Mouse (Mus musculus) layer of hippocampus, adult 8-10 months (tissue): ENCODE results near the gene Neurl3. TPM values are rescaled to one million over a fixed set of nuclear protein-coding genes. Genes with fewer than 3 reads are reported as not detected.
A peak's percentile ranks its signal among the peaks of the same experiment; 100 is the strongest.

Experiments used
- DNase-seq, 2 experiments: peaks; one replicate each; pipeline ENCODE4 v3.0.0; 2022; ENCODE audit warnings: low spot score in 2 of 2
- total RNA-seq, 4 experiments: library from RNA; stranded (reverse); gene quantifications; 2 replicates each; pipeline ENCODE4 v1.2.4; 2022

The Neurl3 gene
- total RNA-seq: 1 to 10 TPM in 2 of 4 experiments, under 1 TPM in 2; 0.41 to 3.4 (median 1.2) TPM

DNA sequence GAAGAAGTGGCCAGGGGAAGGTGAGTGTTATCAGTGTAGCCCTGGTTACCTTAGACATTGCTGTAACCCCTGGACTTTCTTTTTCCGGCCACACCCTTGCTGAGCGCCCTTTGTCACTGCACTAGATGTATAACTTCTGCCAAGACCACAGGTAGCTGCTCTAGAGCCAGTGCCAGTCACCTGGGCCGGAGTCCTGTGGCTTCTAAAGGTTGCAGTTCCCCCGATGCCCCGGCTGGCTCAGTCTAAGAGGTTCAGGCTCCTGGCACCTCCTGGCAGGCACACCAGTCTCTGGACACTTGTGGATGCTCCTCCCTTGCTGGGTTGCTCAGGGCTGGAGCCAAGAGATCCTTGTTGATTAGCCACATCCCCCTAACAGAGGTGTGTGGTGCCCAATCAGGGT lies at the start of gene Neurl3:
Neurl3 (minus strand) TSS at position 225 of the 400 bp plus-strand sequence.
- DNase-seq: no peak

GRCm38 (mm10) chr1:36323746-36324448 lies 49.4 kb upstream of the Neurl3 start:
- DNase-seq: peak; percentile 47 to 62

DNA sequence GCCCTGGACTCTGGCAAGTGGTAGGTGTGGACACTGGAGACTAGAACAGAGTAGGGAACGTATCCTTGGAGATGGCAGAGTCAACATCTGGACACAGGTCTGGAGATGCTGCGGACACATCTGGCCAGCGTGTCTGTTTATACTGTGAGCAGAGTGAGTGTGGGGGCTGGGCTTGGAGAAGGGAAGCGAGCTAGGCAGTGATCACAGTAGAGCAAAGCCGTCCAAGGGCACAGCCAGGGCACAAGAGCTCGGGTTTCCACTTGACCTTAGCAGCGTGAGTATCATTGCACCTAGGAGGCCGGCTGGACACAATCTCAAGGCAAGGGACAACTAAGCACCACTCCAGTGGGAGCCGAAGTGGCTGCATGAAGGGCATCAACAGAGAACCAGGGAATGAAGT lies 48.6 kb upstream of the Neurl3 start:
- no peak for DNase-seq

- DNase-seq: no peak
These were observed 47.5 kb upstream of the Neurl3 start for GRCm38 (mm10) chr1:36321829-36322573.

- DNase-seq: no peak
These were observed 46.7 kb upstream of the Neurl3 start for GRCm38 (mm10) chr1:36321164-36321563.

- DNase-seq: no peak
These were observed 41.3 kb upstream of the Neurl3 start for GRCm38 (mm10) chr1:36315776-36316100.

DNA sequence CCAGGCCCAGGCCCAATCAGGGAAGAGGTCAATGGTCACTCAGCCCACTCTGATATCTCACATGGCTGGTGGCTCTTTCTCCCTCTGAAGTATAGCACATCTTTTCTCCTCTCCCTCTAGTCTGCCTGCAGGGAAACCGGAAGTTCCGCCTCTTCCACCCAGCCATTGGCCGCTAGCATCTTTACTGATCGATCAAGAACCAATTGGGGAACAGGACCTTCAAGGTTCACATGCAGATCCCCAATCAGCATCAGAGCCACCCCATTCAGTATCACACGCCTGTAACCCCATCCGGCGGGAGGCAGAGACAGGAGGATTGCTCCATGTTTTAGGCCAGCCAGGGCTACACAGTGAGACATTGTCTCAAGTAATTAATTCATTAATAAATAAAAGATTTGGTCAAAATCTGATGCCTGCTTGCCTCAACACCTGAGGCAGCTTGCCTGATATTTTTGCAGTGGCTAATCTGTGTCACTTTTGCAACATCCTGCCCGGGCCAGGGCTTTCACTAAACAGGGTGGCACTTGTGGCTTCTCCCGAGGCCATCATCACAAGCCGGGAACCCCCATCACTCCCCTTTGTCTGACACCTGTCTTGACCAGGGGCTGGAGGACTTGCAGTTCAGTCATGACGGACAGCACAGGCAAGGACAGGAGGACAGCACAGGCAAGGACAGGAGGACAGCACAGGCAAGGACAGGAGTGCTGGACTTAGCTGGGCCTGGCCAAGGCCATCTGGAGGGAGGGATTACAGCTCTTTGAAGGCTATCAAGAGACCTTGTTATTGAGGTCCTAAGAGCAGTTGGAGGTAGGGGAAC lies 40.7 kb upstream of the Neurl3 start:
- DNase-seq: no peak

DNA sequence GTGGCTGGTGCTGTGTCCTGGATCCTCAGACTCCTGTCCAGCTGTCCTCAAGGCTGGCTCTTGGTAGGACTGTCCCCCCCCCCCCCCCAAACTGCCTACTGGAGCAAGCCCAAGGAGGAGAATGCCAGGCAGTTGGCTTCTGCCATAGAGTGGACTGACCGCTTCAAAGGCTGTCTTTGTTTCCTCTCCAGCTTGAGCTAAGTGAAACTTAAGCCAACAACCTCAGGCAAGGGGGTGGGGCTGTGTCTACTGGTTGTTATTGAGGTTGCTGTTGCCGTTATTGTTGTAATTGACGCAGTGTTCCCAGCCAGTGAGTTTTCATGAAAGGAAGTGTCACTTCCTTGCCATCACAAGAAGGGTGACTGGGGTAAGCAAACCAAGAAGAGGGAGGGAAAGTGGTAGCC lies 35.0 kb upstream of the Neurl3 start:
- peak; percentile 65 to 79 for DNase-seq

DNA sequence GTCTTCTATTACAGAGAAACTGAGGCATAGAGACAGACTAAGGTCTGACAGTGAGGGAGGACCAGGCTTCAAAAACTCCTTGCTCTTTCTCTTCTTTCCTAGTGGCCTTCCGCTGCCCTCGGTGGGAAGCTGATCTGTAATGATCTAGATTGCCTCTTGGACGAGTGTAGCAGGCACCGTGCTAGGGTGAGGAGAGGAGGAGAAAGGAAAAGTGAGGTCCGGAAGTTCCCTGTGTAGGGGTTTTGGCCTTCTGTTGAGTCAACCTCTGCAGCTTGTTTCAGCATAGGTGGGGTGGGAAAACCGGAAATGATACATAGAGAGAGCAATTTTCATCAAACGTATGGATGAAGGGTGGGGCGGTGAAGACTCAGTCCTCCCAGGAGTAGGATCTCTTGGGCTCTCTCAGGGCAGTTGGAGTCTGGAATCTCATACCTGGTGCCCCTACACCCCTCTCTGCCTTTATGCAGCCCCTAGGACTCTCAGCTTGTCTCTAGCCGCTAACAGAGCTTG lies 34.5 kb upstream of the Neurl3 start:
- DNase-seq: no peak

DNA sequence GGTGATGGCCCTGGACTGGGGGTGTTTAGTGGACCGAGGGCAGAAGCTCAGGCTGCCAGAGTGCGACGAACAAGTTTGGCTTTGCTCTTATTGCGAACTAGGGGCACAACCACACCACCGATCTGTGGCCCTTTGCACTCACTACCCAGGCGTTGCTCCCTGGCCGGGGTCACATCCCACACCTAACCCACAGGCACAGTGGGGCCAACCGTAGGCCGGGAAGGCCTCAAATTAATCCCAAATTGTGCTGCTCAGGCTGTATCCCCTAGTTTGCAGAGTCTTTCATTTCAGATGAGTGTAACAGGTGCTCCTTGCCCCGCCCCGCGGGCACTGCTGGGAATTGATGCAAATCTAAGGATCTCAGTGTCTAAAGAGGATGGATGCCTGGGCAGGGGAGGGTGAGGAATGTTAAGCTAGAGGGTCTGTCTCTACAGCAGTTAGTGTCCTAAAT lies 34.0 kb upstream of the Neurl3 start:
- DNase-seq: no peak

GRCm38 (mm10) chr1:36307495-36308280 lies 33.2 kb upstream of the Neurl3 start, which contains the start of gene Arid5a:
Gene Arid5a (plus strand): TSS chr1:36307733.
- DNase-seq: peak; percentile 82 to 83

DNA sequence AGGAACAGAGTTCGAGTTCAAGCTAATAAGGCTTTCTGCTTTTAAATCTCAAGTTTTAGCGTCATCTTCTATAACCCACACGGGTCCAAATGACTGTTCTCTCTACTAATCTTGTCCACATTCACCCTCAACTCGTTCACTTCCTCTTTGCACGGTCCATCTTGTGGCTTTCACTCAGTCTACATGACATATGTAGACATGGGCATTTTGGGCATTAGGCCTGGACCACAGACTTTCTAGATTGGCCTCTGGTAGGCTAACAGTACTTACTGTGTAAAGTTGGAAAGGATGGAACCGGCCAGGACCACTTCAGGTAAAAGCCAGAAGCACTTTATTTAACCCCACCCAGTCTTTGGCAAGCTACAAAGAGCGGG lies 32.6 kb upstream of the Neurl3 start:
- no peak for DNase-seq

DNA sequence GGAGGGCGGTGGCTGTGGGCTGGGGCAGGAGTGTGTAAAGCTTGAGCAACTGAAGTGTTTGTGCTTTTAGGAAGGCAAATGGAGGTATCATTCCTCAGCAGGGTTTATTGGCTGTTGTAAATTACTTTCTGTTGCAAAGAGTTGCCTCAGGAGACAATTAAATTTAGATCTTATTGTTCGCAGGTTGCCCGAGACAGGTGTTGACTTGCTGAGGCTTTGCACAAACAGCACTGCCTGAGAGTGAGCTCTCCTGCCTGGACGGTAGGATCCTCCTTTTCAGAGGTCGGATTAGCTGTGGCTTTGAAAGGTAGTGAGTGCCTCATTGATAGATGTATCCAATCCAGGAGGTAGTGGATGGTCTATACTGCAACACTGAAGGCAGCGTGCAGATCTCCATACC lies 31.6 kb upstream of the Neurl3 start:
- DNase-seq: no peak

GRCm38 (mm10) chr1:36304764-36305163 lies 30.3 kb upstream of the Neurl3 start:
- DNase-seq: no peak

- DNase-seq: peak; percentile 82 to 86
These were observed 29.2 kb upstream of the Neurl3 start for GRCm38 (mm10) chr1:36303381-36304320.

DNA sequence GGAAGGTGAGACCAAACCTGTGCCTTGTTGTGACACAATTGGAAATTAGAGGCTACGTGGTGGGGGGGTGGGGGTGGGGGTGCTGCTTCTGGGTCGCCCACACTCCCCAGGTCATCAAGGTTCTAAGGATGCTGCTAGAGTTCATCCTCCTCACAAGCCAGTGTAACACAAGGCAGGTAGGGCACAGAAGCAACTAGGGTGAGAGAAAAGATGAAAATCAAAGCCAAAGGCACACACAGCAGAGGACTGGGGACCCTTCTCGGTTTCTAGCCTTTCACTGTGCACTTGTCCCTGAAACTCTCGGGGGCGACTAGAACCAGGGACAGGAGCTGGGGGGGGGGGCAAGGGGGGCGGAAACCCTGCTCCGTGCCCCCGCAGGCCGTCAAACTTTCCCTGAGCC lies 28.5 kb upstream of the Neurl3 start:
- no peak for DNase-seq

DNA sequence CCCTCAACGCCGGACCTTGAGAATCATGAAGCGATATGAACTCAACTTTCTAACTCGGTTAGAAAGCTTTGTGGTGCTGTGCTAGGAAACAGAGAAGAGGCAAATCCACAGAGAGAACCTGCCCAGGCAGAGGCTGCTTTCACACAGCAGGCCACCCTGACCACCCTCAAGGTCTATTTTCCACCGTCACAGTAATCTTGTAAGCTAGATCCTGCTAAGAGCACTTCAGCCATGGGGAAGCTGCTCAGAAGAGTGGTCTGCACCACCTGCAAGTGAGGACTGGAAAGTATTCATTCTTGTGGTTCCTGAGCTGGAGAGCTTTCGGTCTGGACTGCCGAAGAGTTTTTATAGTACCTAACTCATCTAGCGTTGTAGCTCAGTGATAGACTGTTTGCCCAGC lies 27.8 kb upstream of the Neurl3 start:
- DNase-seq: no peak

DNA sequence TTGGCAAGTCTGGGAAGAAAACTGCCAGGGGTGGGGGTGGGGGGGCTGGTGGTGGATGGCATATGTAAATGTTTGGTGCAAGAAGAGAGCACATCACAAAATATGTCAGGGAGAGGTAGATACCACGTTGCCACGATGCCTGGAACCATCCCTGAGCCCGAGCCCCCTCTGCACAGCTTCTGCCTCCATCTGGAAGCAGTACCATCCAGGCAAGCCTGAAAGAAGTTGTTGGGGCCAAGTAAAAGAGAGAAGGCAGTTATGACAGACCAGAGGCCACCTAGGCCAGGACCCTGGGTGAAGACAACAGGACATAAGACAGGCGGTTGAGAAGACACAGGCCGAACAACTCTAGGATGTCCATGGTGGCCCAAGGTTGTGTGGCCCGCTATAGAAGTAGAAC lies 26.0 kb upstream of the Neurl3 start:
- no peak for DNase-seq

- no peak for DNase-seq
These were observed 25.2 kb upstream of the Neurl3 start for GRCm38 (mm10) chr1:36299676-36300075.

- no peak for DNase-seq
These were observed 24.6 kb upstream of the Neurl3 start for GRCm38 (mm10) chr1:36299126-36299525.
